Mouse (Mus musculus): Measurements from ENCODE around the gene Ednra.

GRCm38 (mm10) chr8:77768916-77769315 lies 44.7 kb upstream of the Ednra start:
- no peak for TF ChIP-seq GATA1 (IDR thresholded peaks at IDR 0.05; ENCODE audit: low read length)
- no peak for TF ChIP-seq TAL1 (IDR thresholded peaks at IDR 0.05; ENCODE audit: low read length)
